Mouse (Mus musculus) liver, embryonic 13.5 days (tissue): ENCODE data around the gene Pde4c. TPM values are rescaled to one million over a fixed set of nuclear protein-coding genes. Genes with fewer than 3 reads are reported as not detected.

Experiments used
- ATAC-seq: fragments of 200-750 bp; cut with Nextera tagmentation; 2 replicates; pipeline ENCODE4 v1.8.0; 2017; ENCODE audit warnings: low read depth, mild to moderate bottlenecking, moderate number of reproducible peaks, moderate library complexity
- DNase-seq: peaks from one replicate; pipeline ENCODE4 v3.0.0; 2022
- H3K27ac ChIP-seq: fragments of 300-500 bp; sonication (generic); 2 replicates; pipeline ENCODE4 v1.5.1; 2015; ENCODE audit warnings: moderate library complexity, mild to moderate bottlenecking, inconsistent platforms
- H3K27me3 ChIP-seq: fragments of 300-500 bp; sonication (generic); 2 replicates; pipeline ENCODE4 v1.6.1; 2015; ENCODE audit warnings: mild to moderate bottlenecking, inconsistent platforms
- H3K36me3 ChIP-seq: fragments of 300-500 bp; sonication (generic); 2 replicates; pipeline ENCODE4 v1.6.1; 2015; ENCODE audit warnings: mild to moderate bottlenecking, inconsistent platforms
- H3K4me1 ChIP-seq: fragments of 300-500 bp; sonication (generic); replicated peaks from 2 replicates; pipeline ENCODE4 v1.6.1; 2015; ENCODE audit warnings: inconsistent platforms
- H3K4me2 ChIP-seq: fragments of 300-500 bp; sonication (generic); 2 replicates; pipeline ENCODE4 v1.6.1; 2015; ENCODE audit warnings: inconsistent platforms, mild to moderate bottlenecking, moderate library complexity
- H3K4me3 ChIP-seq: fragments of 300-500 bp; sonication (generic); replicated peaks from 2 replicates; pipeline ENCODE4 v1.5.1; 2015; ENCODE audit warnings: mild to moderate bottlenecking, inconsistent platforms
- H3K9ac ChIP-seq: fragments of 300-500 bp; sonication (generic); 2 replicates; pipeline ENCODE4 v1.6.1; 2015; ENCODE audit warnings: mild to moderate bottlenecking, inconsistent platforms
- H3K9me3 ChIP-seq: fragments of 300-500 bp; sonication (generic); replicated peaks from 2 replicates; pipeline ENCODE4 v1.6.1; 2016; ENCODE audit warnings: inconsistent platforms
- WGBS: fragments of 180-500 bp; shearing (Covaris S2); methylation state at CpG from one replicate; pipeline ENCODE4 v1.1.7; 2015; ENCODE audit not compliant: insufficient replicate concordance; 5-methylcytosine and 5-hydroxymethylcytosine counted together
- polyA plus RNA-seq: library from polyadenylated mRNA; unstranded; fragments of >200 nt; fragmentation: Nextera tagmentation; extraction: Ambion mirVana; gene quantifications from 2 replicates; pipeline ENCODE4 v1.2.1, GENCODE M21; 2015

Gene Pde4c
- polyA plus RNA-seq, 1 experiment from 2014 or later: 0.40 TPM

GRCm38 (mm10) chr8:70724216-70724615, 696 bp downstream of the Pde4c start:
- DNase-seq (no peak), ATAC-seq (0 out of 2 replicates have a peak, but pooled peaks have one; percentile 14)
- H3K36me3 ChIP-seq: no peaks in the 10 kb centered on the region
- 0 out of 2 replicates have a peak, but pooled peaks cover 7% of the 10 kb centered on the region for H3K4me1 ChIP-seq
- 0 out of 2 replicates have a peak overlapping the region, but pooled peaks have one; percentile 26 for H3K9ac ChIP-seq
- 59% methylated on average over 12 of the region's 12 CpGs for WGBS
- peaks cover 43% of the 10 kb centered on the region for H3K27me3 ChIP-seq
- H3K4me3 ChIP-seq: no peak overlapping the region
- H3K4me2 ChIP-seq: peak overlapping the region; percentile 23; the same call in 1 of the 2 replicates
- no peaks in the 10 kb centered on the region for H3K9me3 ChIP-seq
- peak overlapping the region; percentile 84 for H3K27ac ChIP-seq

GRCm38 (mm10) chr8:70725792-70726447, 2.4 kb downstream of the Pde4c start:
- no peak overlapping the region for H3K4me3 ChIP-seq
- H3K27me3 ChIP-seq: peaks cover 56% of the 10 kb centered on the region
- H3K4me1 ChIP-seq: peaks cover 14% of the 10 kb centered on the region; the same call in 1 of the 2 replicates
- WGBS: 25% methylated on average over 14 of the region's 14 CpGs
- H3K9ac ChIP-seq: no peak overlapping the region
- no peak overlapping the region for H3K4me2 ChIP-seq
- no peaks in the 10 kb centered on the region for H3K9me3 ChIP-seq
- H3K27ac ChIP-seq: no peak overlapping the region
- DNase-seq (no peak), ATAC-seq (no peak)
- no peaks in the 10 kb centered on the region for H3K36me3 ChIP-seq

GRCm38 (mm10) chr8:70726721-70727120, 3.2 kb downstream of the Pde4c start:
- Histone ChIP-seq H3K27me3 (peaks cover 63% of the 10 kb centered on the region), H3K9ac (no peak overlapping the region), H3K4me3 (no peak overlapping the region), H3K36me3 (no peaks in the 10 kb centered on the region), H3K4me2 (no peak overlapping the region), H3K4me1 (peaks cover 12% of the 10 kb centered on the region; the same call in 1 of the 2 replicates), H3K9me3 (no peaks in the 10 kb centered on the region), H3K27ac (no peak overlapping the region)
- ATAC-seq (no peak), DNase-seq (no peak)
- 37% methylated on average over 11 of the region's 11 CpGs for WGBS

GRCm38 (mm10) chr8:70729808-70730475, 6.4 kb downstream of the Pde4c start:
- 3% methylated on average over 34 of the region's 34 CpGs for WGBS
- ATAC-seq (no peak), DNase-seq (no peak)
- Histone ChIP-seq H3K4me3 (peak overlapping the region; percentile 26), H3K9me3 (no peaks in the 10 kb centered on the region), H3K36me3 (no peaks in the 10 kb centered on the region), H3K4me2 (peak overlapping the region; percentile 56), H3K27me3 (peaks cover 76% of the 10 kb centered on the region), H3K4me1 (peaks cover 12% of the 10 kb centered on the region; the same call in 1 of the 2 replicates), H3K27ac (no peak overlapping the region), H3K9ac (0 out of 2 replicates have a peak overlapping the region, but pooled peaks have one; percentile 49)

- 0 out of 2 replicates have a peak, but pooled peaks have one; percentile 30 for ATAC-seq
- 59% methylated on average over 4 of the region's 4 CpGs for WGBS
- H3K27me3 ChIP-seq: peaks cover 76% of the 10 kb centered on the region
Observed at GRCm38 (mm10) chr8:70730956-70731355, 7.4 kb downstream of the Pde4c start.

GRCm38 (mm10) chr8:70737705-70738104, 14.2 kb downstream of the Pde4c start:
- Histone ChIP-seq H3K36me3 (no peaks in the 10 kb centered on the region), H3K9ac (no peak overlapping the region), H3K27ac (no peak overlapping the region), H3K4me2 (no peak overlapping the region), H3K4me1 (no peaks in the 10 kb centered on the region; the same call in 1 of the 2 replicates), H3K4me3 (no peak overlapping the region), H3K9me3 (no peaks in the 10 kb centered on the region), H3K27me3 (peaks cover 54% of the 10 kb centered on the region)
- 48% methylated on average over 5 of the region's 5 CpGs for WGBS
- ATAC-seq (no peak), DNase-seq (no peak)

More at GRCm38 (mm10) chr8:70730956-70731355, 7.4 kb downstream of the Pde4c start:
- Histone ChIP-seq H3K4me3 (no peak overlapping the region), H3K4me1 (peaks cover 12% of the 10 kb centered on the region; the same call in 1 of the 2 replicates), H3K9me3 (no peaks in the 10 kb centered on the region), H3K4me2 (no peak overlapping the region), H3K27ac (no peak overlapping the region), H3K9ac (no peak overlapping the region), H3K36me3 (no peaks in the 10 kb centered on the region)
- DNase-seq: no peak

GRCm38 (mm10) chr8:70738211-70738610, 14.7 kb downstream of the Pde4c start:
- 32% methylated on average over 3 of the region's 3 CpGs for WGBS
- Histone ChIP-seq H3K9ac (no peak overlapping the region), H3K27ac (no peak overlapping the region), H3K4me3 (no peak overlapping the region), H3K4me2 (no peak overlapping the region), H3K9me3 (no peaks in the 10 kb centered on the region), H3K27me3 (peaks cover 54% of the 10 kb centered on the region), H3K4me1 (peaks cover 4% of the 10 kb centered on the region), H3K36me3 (no peaks in the 10 kb centered on the region)
- DNase-seq (no peak), ATAC-seq (no peak)

- WGBS: 58% methylated on average over 5 of the region's 5 CpGs
- Histone ChIP-seq H3K4me2 (no peak overlapping the region), H3K27ac (no peak overlapping the region), H3K9ac (no peak overlapping the region), H3K27me3 (peaks cover 84% of the 10 kb centered on the region), H3K4me1 (peaks cover 18% of the 10 kb centered on the region), H3K9me3 (no peaks in the 10 kb centered on the region), H3K4me3 (no peak overlapping the region), H3K36me3 (no peaks in the 10 kb centered on the region)
- ATAC-seq (no peak), DNase-seq (no peak)
Observed at GRCm38 (mm10) chr8:70741661-70742060, 18.1 kb downstream of the Pde4c start.

- 52% methylated on average over 11 of the region's 11 CpGs for WGBS
- Histone ChIP-seq H3K36me3 (no peaks in the 10 kb centered on the region), H3K9me3 (no peaks in the 10 kb centered on the region), H3K27me3 (peaks cover 86% of the 10 kb centered on the region), H3K27ac (no peak overlapping the region), H3K4me2 (no peak overlapping the region), H3K9ac (no peak overlapping the region), H3K4me1 (peaks cover 18% of the 10 kb centered on the region), H3K4me3 (no peak overlapping the region)
- no peak for DNase-seq
- no peak for ATAC-seq
Observed at GRCm38 (mm10) chr8:70742176-70742575, 18.7 kb downstream of the Pde4c start.

GRCm38 (mm10) chr8:70742981-70743655, 19.6 kb downstream of the Pde4c start:
- H3K4me1 ChIP-seq: peaks cover 18% of the 10 kb centered on the region
- H3K9ac ChIP-seq: no peak overlapping the region
- H3K9me3 ChIP-seq: no peaks in the 10 kb centered on the region
- no peaks in the 10 kb centered on the region for H3K36me3 ChIP-seq
- H3K27ac ChIP-seq: no peak overlapping the region
- WGBS: 3% methylated on average over 38 of the region's 38 CpGs
- DNase-seq (no peak), ATAC-seq (0 out of 2 replicates have a peak, but pooled peaks have one; percentile 11)
- H3K4me2 ChIP-seq: peak overlapping the region; percentile 44
- H3K27me3 ChIP-seq: peaks cover 86% of the 10 kb centered on the region
- H3K4me3 ChIP-seq: peak overlapping the region; percentile 23; the same call in 1 of the 2 replicates
